Mouse (Mus musculus) olfactory bulb, adult 2 months (tissue): ENCODE measurements around the gene Kcna10. TPM values are rescaled to one million over a fixed set of nuclear protein-coding genes. Genes with fewer than 3 reads are reported as not detected.

Experiments used
- H3K27ac ChIP-seq: fragments of 200-500 bp; 2 replicates; pipeline ENCODE4 v1.5.1; 2012; ENCODE audit warnings: low read depth, low read length; ENCODE audit not compliant: insufficient read depth
- H3K4me1 ChIP-seq: fragments of 200-500 bp; 2 replicates; pipeline ENCODE4 v1.6.1; 2012; ENCODE audit warnings: low read length; ENCODE audit not compliant: control insufficient read depth, insufficient read depth
- H3K4me3 ChIP-seq: fragments of 200-500 bp; 2 replicates; pipeline ENCODE4 v1.5.1; 2012; ENCODE audit warnings: mild to moderate bottlenecking, low read depth, low read length, moderate library complexity; ENCODE audit not compliant: insufficient read depth
- CTCF ChIP-seq: fragments of 200-500 bp; IDR thresholded peaks from 2 replicates; pipeline ENCODE4 v1.5.1; 2012; ENCODE audit warnings: low read depth, mild to moderate bottlenecking, low read length, moderate library complexity; ENCODE audit not compliant: insufficient read depth
- POLR2A ChIP-seq: fragments of 200-500 bp; IDR thresholded peaks from 2 replicates; pipeline ENCODE4 v1.6.1; 2012; ENCODE audit warnings: mild to moderate bottlenecking, low read depth, low read length, moderate library complexity; ENCODE audit not compliant: insufficient read depth
- WGBS: fragments of 180-500 bp; shearing (Covaris S2); methylation state at CpG from one replicate; pipeline ENCODE4 v1.1.7; 2018; 5-methylcytosine and 5-hydroxymethylcytosine counted together
- polyA plus RNA-seq: library from polyadenylated mRNA; stranded (reverse); fragments of >200 nt; gene quantifications from 2 replicates; pipeline ENCODE4 v1.2.4, GENCODE M21; 2012; ENCODE audit warnings: low replicate concordance; ENCODE audit not compliant: missing spikeins, insufficient read depth, insufficient read length

The Kcna10 gene
- polyA plus RNA-seq, 1 experiment = not detected

- Histone ChIP-seq H3K4me3 (peak overlapping the region; percentile 34), H3K27ac (no peak overlapping the region)
- 6% methylated on average over 17 of the region's 17 CpGs for WGBS
These were observed 23.0 kb upstream of the Kcna10 start for GRCm38 (mm10) chr3:107159859-107160324.

GRCm38 (mm10) chr3:107162741-107163140, 20.1 kb upstream of the Kcna10 start:
- Histone ChIP-seq H3K4me1 (peaks cover 13% of the 10 kb centered on the region), H3K4me3 (no peak overlapping the region), H3K27ac (no peak overlapping the region)
- WGBS = 98% methylated on average over 2 of the region's 2 CpGs
- TF ChIP-seq POLR2A (no peak), CTCF (no peak)

More at GRCm38 (mm10) chr3:107159859-107160324, 23.0 kb upstream of the Kcna10 start:
- TF ChIP-seq POLR2A = no peak
- TF ChIP-seq CTCF = peak; percentile 41; the same call in 1 of the 2 replicates
- peaks cover 14% of the 10 kb centered on the region for H3K4me1 ChIP-seq

- TF ChIP-seq CTCF = no peak
- no peak for TF ChIP-seq POLR2A
- Histone ChIP-seq H3K4me1 (no peaks in the 10 kb centered on the region), H3K4me3 (no peak overlapping the region), H3K27ac (no peak overlapping the region)
- WGBS = 51% methylated on average over 2 of the region's 2 CpGs
These were observed 13.3 kb upstream of the Kcna10 start for GRCm38 (mm10) chr3:107169552-107169951.

GRCm38 (mm10) chr3:107171964-107172363, 10.9 kb upstream of the Kcna10 start:
- no peak for TF ChIP-seq CTCF
- no peak for TF ChIP-seq POLR2A
- 79% methylated on average over 3 of the region's 3 CpGs for WGBS
- Histone ChIP-seq H3K4me3 (no peak overlapping the region), H3K4me1 (peaks cover 2% of the 10 kb centered on the region; the same call in 1 of the 2 replicates), H3K27ac (no peak overlapping the region)

- H3K4me1 ChIP-seq = peaks cover 2% of the 10 kb centered on the region; the same call in 1 of the 2 replicates
- H3K27ac ChIP-seq = no peak overlapping the region
- 63% methylated on average over 1 of the region's 1 CpGs for WGBS
- no peak overlapping the region for H3K4me3 ChIP-seq
- TF ChIP-seq POLR2A (no peak), CTCF (no peak)
These were observed 10.3 kb upstream of the Kcna10 start for GRCm38 (mm10) chr3:107172556-107172955.

- no peak overlapping the region for H3K4me3 ChIP-seq
- no peak overlapping the region for H3K27ac ChIP-seq
- WGBS = 56% methylated on average over 4 of the region's 4 CpGs
- TF ChIP-seq POLR2A (no peak), CTCF (no peak)
- peaks cover 2% of the 10 kb centered on the region; the same call in 1 of the 2 replicates for H3K4me1 ChIP-seq
These were observed 7.4 kb upstream of the Kcna10 start for GRCm38 (mm10) chr3:107175486-107175885.

GRCm38 (mm10) chr3:107176501-107176900, 6.4 kb upstream of the Kcna10 start:
- H3K4me1 ChIP-seq = peaks cover 2% of the 10 kb centered on the region; the same call in 1 of the 2 replicates
- TF ChIP-seq CTCF (no peak), POLR2A (no peak)
- WGBS = 63% methylated on average over 9 of the region's 9 CpGs
- no peak overlapping the region for H3K4me3 ChIP-seq
- no peak overlapping the region for H3K27ac ChIP-seq

GRCm38 (mm10) chr3:107180860-107181259, 2.0 kb upstream of the Kcna10 start:
- TF ChIP-seq POLR2A (no peak), CTCF (no peak)
- no peaks in the 10 kb centered on the region; the same call in 1 of the 2 replicates for H3K4me1 ChIP-seq
- no peak overlapping the region for H3K27ac ChIP-seq
- no peak overlapping the region for H3K4me3 ChIP-seq
- WGBS = 82% methylated on average over 2 of the region's 2 CpGs

- WGBS = 85% methylated on average over 3 of the region's 3 CpGs
- Histone ChIP-seq H3K27ac (no peak overlapping the region), H3K4me1 (no peaks in the 10 kb centered on the region), H3K4me3 (no peak overlapping the region)
- TF ChIP-seq POLR2A (no peak), CTCF (no peak)
These were observed 322 bp downstream of the Kcna10 start for GRCm38 (mm10) chr3:107183178-107183577.
